Mouse (Mus musculus) kidney, postnatal 36 days (tissue): ENCODE results near the gene Col24a1.

Experiments
- DNase-seq, 2 experiments: peaks; one replicate each; pipeline ENCODE4 v3.0.0; 2021 to 2022; ENCODE audit warnings: mixed read lengths in 2 of 2

Gene Col24a1

GRCm38 (mm10) chr3:145575340-145575739, 283.1 kb downstream of the Col24a1 start:
- DNase-seq, result no peak

GRCm38 (mm10) chr3:145575743-145576481, 283.6 kb downstream of the Col24a1 start, which contains the start of gene Znhit6:
TSS of gene Znhit6 (plus strand) at chr3:145576205.
- peak; percentile 96 for DNase-seq

GRCm38 (mm10) chr3:145576482-145576822, 284.2 kb downstream of the Col24a1 start:
- DNase-seq, result no peak

- no peak for DNase-seq
Measured at GRCm38 (mm10) chr3:145576876-145577275, 284.6 kb downstream of the Col24a1 start.

- peak; percentile 31 to 36 for DNase-seq
Measured at GRCm38 (mm10) chr3:145583043-145583442, 290.8 kb downstream of the Col24a1 start.

GRCm38 (mm10) chr3:145583522-145584200, 291.4 kb downstream of the Col24a1 start:
- no peak for DNase-seq

GRCm38 (mm10) chr3:145590562-145590961, 298.3 kb downstream of the Col24a1 start:
- DNase-seq, result no peak

- peak; percentile 21 to 32 for DNase-seq
Measured at GRCm38 (mm10) chr3:145591841-145592542, 299.7 kb downstream of the Col24a1 start.

- DNase-seq, result no peak
Measured at GRCm38 (mm10) chr3:145595354-145595753, 303.1 kb downstream of the Col24a1 start.

GRCm38 (mm10) chr3:145599059-145599458, 306.8 kb downstream of the Col24a1 start:
- DNase-seq, result no peak

- DNase-seq, result no peak
Measured at GRCm38 (mm10) chr3:145600801-145601200, 308.5 kb downstream of the Col24a1 start.

GRCm38 (mm10) chr3:145601345-145601744, 309.1 kb downstream of the Col24a1 start:
- DNase-seq, result no peak
